Mouse (Mus musculus) adrenal gland, adult (tissue): ENCODE data around the gene Pqlc2.

ENCODE experiments used
- DNase-seq, 2 experiments: peaks; one replicate each; pipeline ENCODE4 v3.0.0; 2022 to 2023; ENCODE audit warnings: low spot score in 1 of 2; ENCODE audit not compliant: inconsistent age in 2 of 2

Gene Pqlc2

GRCm38 (mm10) chr4:139310171-139310898 lies at the start of gene Pqlc2, which contains the start of gene Akr7a5:
Pqlc2 (minus strand) TSS chr4:139310708.
Akr7a5 (plus strand) TSS chr4:139310744.
- peak; percentile 97 to 99 for DNase-seq

- DNase-seq = no peak
These were observed 46.7 kb upstream of the Pqlc2 start for GRCm38 (mm10) chr4:139357211-139357610.

- no peak for DNase-seq
These were observed 42.3 kb upstream of the Pqlc2 start for GRCm38 (mm10) chr4:139352832-139353231.

GRCm38 (mm10) chr4:139351931-139352711 lies 41.6 kb upstream of the Pqlc2 start, which contains the start of the genes Mrto4, Emc1 and Ubr4:
Mrto4 (minus strand) TSS chr4:139352576.
Emc1 (plus strand) TSS chr4:139352587.
Ubr4 (plus strand) TSS chr4:139352609.
- DNase-seq = peak; percentile 90 to 97

GRCm38 (mm10) chr4:139345416-139346019 lies 35.0 kb upstream of the Pqlc2 start:
- DNase-seq = no peak

- peak; percentile 53 to 58 for DNase-seq
These were observed 33.2 kb upstream of the Pqlc2 start for GRCm38 (mm10) chr4:139343718-139344117.

- peak; percentile 87 to 89 for DNase-seq
These were observed 31.2 kb upstream of the Pqlc2 start for GRCm38 (mm10) chr4:139341556-139342233.

GRCm38 (mm10) chr4:139340835-139341234 lies 30.3 kb upstream of the Pqlc2 start:
- DNase-seq = peak in 1 of 2 experiments; percentile 59

GRCm38 (mm10) chr4:139338145-139338544 lies 27.6 kb upstream of the Pqlc2 start:
- no peak for DNase-seq

GRCm38 (mm10) chr4:139336822-139337483 lies 26.4 kb upstream of the Pqlc2 start:
- DNase-seq = peak; percentile 78 to 92

GRCm38 (mm10) chr4:139335507-139335906 lies 25.0 kb upstream of the Pqlc2 start:
- no peak for DNase-seq

GRCm38 (mm10) chr4:139334631-139335295 lies 24.3 kb upstream of the Pqlc2 start:
- no peak for DNase-seq

GRCm38 (mm10) chr4:139330605-139331004 lies 20.1 kb upstream of the Pqlc2 start:
- DNase-seq = peak; percentile 85 to 90

GRCm38 (mm10) chr4:139319740-139320139 lies 9.2 kb upstream of the Pqlc2 start:
- DNase-seq = no peak

GRCm38 (mm10) chr4:139318449-139318848 lies 7.9 kb upstream of the Pqlc2 start:
- DNase-seq = no peak

GRCm38 (mm10) chr4:139312632-139313031 lies 2.1 kb upstream of the Pqlc2 start:
- peak; percentile 31 to 70 for DNase-seq

- no peak for DNase-seq
These were observed 1.2 kb upstream of the Pqlc2 start for GRCm38 (mm10) chr4:139311707-139312106.

GRCm38 (mm10) chr4:139310899-139311701 lies 592 bp upstream of the Pqlc2 start:
- peak in 1 of 2 experiments; percentile 58 for DNase-seq

- DNase-seq = no peak
These were observed 857 bp downstream of the Pqlc2 start for GRCm38 (mm10) chr4:139309651-139310050.
